Mouse (Mus musculus) neutrophil, adult 5-6 weeks (primary cell): ENCODE data around the gene Dohh. TPM values are rescaled to one million over a fixed set of nuclear protein-coding genes. Genes with fewer than 3 reads are reported as not detected.

Experiments used
- ATAC-seq: fragments of 151-379, 151-347 bp; 2 replicates; pipeline ENCODE4 v1.8.0; 2017; ENCODE audit warnings: mild to moderate bottlenecking, moderate TSS enrichment; ENCODE audit not compliant: insufficient number of reproducible peaks, poor library complexity, low FRiP score, severe bottlenecking; ENCODE audit errors: extremely low read depth
- total RNA-seq: library from RNA; stranded (forward); fragments of 200-1000 nt; gene quantifications from 2 replicates; pipeline ENCODE4 v1.2.3, GENCODE M21; 2017

The Dohh gene
- total RNA-seq, 1 experiment from 2014 or later = 11.2 TPM

DNA sequence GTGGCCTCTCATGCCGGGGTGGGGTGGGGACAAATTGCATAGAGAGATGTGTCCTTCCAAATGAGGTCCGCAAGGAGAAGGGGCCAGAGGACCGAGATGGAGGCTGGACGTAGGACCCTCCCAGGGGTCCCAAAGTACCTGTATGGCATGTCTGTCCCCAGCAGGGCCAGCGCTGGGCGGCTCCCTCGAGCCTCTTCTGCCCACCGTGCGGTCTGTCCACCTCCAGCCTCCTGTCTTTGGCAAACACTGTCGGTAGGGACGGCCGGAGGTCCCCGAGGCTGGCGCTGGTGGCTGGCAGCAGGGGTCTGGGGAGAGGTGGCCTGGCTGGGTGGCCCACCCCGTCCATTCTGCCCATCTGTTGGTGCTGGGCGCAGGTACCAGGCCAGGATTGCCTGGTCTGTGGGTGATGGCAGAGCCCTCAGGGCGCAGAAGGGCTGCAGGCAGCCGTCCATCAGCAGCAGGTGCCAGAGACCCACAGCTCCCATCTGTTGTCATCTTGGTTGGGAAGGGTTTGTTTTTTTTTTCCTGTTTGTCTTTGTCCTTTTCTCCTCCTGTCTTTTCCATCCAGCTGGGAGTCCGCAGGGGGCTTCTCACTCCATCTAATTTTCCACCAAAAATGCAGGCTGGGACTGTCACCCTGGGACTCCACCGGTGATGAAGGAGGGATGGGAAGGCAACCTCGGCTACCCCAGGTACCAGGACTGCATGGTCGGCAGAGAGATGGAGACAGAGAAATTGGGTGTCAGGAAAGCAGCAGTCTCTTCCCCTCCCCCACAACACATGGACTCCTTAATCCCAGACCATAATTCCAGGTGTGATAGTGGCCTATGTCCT is 16.4 kb downstream of the Dohh start:
- ATAC-seq = no peak

DNA sequence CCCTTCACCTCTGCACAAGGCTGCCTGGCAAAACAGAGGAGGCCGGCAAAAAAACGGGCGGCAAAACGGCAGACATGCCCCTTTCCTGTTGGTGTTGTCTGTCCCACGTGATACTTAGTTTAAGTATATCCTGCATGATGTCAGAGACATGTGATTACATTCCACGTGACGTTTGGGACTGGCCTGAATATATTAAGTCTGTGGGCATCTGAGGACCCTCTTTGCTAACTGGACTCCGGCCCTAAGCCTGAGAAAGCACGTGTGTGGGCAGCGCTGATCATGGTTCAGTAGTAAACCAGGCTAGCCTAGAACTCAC is 16.9 kb downstream of the Dohh start:
- no peak for ATAC-seq

DNA sequence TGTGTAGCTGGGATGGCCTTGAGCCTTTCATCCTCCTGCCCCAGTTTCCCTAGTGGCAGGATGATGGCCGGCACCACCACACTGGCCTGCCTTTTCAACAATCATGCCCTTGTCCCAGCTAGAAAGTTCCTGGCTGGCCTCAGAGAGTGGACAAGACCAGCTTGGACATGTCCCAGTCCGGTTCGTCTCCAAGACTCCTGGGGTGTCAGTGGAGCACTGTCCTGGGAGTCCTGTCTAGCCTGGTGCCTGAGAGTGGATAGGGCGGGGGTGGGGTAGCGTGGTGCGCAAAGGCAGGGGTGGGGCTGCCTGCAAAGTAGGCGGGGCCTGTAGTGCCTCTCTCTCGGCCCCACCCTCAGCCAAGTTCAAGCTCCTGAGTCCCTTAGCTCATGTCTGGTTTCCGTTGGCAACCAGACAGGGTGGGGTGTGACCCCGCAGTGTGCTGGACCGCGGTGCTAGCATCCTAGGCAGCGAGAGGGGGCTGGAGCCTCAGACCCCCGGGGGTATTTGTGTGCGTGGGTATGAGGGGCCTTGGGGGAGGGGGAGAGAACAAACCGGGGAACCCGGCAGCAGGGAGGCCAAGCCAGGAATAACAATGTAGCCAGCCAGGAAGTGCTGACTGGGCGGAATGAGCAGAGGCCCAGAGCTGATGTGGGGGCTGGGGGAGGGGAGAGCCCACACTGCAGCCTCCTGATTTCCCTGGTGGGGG is 17.4 kb downstream of the Dohh start:
- ATAC-seq = no peak

DNA sequence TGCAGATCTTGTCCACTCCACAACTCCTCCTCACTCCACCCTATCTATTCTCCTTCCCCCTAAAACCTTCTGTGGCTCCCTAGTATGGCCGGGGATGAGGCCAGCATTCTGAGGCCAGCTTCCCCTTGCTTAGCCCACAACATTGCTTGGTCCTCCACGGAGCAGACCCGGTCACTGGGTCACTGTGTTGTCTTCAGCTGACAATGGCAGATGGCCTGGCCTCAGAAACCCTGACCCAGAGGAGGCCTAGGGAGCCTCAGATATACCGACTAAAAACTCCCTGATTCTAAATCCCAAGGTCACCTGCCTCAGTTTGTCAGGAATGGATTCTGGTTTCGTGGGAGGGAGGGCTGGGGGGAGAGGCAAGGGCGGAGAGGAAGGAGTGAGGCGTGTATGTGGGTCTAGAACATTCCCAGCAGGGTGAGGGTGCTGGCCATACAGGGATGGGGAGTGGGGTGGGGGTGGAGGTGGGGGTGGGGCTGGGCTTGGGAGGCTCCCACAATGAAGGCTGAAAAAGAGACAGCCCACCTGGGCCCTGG is 18.1 kb downstream of the Dohh start:
- no peak for ATAC-seq

DNA sequence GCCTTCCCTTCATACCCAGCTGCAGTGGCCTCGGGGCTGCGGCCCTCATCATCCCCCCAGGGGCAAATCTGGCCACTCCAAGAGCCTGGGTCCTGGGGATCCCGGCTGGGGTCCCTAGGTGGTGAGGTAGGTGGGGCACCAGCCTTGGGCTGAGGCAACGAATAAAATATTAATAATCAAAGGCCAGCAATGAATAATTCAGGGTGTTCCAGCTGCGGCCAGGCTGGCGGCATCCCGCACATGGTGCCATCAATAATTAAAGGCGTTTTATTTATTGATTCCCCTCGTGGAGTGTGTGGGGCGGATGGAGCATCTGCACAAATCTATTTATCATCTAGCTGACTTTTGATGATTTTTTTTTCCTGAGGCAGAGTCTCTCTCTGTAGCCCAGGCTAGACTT is 19.3 kb downstream of the Dohh start:
- ATAC-seq = no peak

DNA sequence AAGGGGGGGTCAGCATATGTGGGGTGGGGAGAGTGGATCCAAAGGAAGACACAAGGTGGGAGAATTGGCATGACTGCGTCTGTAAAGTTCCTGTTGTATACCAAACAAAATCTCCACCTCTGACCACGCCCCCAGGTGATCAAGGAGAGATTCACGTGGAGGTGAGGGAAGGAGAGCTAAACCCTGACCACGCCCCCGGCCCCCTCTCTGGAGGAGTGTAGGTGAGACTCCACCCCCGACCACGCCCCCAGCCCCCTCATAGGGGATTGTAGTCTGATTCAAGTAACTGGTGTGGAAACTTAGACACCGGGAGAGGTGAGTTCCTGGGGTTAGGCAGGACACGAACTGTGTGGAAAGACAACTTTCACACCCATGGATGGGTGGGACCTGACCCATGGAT is 19.9 kb downstream of the Dohh start:
- no peak for ATAC-seq

DNA sequence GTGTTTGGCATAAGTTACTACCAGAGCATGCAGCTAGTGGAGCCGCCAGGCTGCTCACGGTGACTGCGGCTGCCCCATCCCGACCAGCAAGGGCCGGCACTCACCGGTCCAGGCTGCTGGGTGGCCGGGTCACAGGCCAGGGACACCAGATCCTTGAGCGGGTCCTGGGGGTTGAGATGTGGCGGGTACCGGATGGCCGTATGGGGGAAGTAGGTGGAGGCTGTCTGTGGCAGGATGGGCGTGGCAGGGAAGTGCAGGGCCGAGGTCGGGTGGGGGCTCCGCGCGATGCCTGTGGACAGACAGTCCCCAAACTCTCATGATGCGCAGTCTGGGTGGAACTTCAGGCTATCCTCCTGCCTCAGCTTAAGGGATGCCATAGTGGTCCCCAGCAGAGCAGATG is 20.5 kb downstream of the Dohh start:
- no peak for ATAC-seq

DNA sequence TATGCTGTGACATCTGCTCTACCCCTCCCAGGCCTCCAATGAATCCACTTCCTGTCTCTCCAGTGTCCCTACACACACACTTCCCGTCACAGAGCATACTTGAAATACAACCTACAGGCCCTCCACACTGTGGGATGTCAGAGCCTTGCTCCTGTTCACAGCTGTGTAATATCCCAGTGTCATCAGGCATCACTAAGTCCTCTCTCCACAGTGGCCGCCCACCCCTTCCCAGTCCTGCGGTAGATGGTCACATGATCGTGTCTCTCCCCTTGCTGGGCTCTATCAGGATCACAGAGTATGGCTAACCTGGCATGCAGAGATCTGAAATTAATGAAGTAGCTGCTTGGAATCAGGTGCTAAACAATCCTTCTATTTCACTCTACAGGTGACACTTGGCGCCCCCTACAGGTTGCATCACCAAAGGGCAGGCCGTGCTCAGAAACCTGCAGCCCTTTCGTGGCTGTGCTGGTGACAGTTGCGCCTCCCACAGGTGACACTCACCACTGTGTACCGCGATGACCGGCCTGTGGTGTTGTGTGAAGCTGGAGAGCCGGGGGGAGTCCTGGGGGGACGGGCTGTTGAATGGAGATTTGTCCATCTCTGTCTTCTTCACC is 21.5 kb downstream of the Dohh start:
- peak; percentile 25; the same call in 1 of the 2 replicates for ATAC-seq

DNA sequence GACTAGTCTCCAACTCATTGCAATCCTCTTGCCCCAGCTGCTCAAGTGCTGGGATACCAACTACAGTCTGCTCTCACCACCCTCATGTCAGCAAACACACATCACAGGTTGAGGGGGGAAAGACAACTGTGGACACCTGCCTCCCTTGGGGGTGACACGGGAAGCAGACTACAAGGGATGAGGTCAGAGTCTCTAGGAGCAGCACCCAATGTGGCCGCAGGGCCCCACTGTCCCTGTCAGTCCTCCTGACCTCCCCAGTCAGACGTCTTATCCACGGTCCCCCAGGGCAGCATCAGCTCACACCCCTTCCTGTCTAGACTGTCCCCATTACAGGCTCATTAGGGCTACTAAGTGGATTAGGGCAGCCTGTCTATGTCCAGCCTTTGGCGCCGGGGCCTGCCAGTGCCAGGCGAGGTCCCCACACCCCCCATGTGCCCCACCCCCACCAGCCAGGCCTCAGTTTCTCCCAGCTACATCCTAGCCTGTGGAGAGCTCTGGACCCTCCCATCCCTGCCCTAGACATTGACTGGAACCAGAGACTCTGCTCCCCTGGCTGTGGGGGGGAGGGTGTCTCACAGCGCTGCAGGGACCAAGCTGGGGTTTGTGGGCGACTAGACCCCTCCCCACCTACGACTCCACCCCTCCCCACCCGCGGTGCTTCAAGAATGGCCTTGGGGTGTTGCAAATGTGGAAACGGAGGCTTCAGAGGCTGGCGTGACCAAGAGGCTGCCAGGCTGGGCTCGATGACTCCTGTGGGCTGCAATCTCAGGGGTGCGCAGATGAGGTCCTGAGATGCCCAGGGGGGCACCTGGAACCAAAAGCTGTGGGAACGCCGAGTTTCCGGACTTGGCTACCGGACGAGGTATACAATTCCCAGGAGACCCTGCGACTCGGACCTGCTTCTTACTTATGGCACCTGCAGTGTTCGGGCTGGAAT is 22.5 kb downstream of the Dohh start:
- no peak for ATAC-seq

DNA sequence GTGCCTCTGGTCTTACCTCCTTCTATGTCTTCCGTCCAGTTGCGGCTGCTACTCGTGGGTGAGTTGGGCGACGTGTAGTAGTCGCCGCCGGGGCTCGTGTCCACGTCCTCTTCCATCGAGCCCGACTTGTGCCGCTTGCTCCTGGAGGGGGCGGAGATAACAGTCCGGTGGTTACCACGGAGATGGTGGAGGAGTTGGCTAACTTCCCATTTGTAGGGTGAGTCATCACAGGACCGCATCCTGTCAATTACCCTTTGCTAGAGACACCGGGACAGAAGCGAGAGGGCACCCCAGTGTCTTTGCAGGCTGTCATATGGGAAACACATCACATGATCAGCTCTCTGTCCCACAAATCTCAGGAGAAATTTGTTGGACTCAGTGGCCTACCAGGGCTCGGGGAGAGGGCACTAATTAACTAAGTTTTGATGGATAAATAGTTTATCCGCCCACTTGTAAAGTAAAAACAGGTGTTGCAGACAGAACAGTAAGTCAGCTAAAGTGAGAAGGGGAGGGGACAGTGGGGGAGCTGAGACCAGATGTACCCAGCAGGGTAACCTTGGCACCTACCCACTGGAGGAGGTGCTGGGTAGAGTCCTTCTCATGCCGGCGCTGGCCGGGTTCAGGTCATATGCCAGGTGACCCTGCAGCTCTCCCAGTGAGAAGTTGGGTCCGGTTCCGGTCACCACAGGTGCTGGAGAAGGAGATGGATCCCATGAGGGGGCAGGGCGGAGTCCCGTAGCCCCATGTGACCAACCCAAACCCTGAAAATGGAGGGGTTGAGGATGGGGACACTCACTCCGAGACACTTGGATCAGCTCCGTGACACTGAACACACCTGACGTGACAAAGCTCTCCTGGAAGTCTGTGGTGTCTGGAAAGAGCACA is 23.6 kb downstream of the Dohh start:
- peak; percentile 77 for ATAC-seq

DNA sequence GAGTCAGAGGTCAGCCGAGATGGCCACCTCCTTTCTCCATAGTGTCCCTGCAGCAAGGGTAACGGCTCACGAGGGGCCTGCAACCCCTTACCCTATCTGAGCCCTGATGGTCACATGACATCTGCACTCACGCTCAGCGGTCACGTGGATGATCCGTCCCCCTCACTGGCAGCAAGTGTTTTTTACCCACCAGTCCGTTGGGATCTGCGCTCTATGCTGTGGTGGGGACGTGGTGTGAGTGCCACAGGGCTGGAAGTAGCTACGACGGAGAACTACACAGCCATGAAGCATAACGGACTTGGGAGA is 24.1 kb downstream of the Dohh start:
- ATAC-seq = no peak

DNA sequence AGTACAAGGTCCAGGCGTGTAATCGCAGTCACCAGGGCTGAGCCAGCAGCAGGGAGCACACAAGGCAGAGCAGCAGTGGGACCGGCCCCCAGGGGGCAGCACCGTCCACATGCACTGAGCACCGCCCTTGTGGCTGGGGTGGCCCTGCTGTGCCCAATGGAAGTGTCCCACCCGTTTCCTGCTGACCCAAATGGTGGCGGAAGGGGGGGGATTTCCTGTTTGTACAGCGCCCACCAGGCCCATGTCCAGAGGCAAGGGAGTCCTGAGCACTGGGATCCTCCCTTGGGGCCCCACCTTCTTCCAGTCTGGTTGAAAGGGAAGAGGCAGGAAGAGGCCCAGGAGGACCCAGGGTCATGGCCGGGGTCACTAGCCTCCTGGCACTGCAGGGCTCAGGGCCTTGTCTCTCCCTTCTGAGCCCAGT is 24.7 kb downstream of the Dohh start:
- ATAC-seq = peak; percentile 62

DNA sequence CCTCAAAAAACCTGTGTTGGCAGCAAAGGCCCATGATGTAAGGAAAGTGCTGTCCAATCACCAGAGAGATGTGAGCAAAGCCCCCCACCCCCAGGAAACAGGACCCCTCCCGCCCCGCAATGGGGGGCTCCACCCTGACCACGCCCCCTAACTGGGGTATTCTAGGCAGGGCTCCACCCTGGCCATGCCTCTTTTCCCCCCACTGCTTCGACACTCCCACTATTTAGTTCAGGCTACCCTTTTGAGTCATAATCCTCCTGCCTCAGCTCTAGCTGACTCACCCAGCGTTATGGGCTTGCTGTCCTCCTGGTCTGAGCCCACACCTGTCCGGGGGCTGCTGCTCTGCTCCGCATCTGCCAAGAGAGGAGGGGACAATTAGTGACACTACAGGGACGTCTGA is 25.1 kb downstream of the Dohh start:
- ATAC-seq = no peak

DNA sequence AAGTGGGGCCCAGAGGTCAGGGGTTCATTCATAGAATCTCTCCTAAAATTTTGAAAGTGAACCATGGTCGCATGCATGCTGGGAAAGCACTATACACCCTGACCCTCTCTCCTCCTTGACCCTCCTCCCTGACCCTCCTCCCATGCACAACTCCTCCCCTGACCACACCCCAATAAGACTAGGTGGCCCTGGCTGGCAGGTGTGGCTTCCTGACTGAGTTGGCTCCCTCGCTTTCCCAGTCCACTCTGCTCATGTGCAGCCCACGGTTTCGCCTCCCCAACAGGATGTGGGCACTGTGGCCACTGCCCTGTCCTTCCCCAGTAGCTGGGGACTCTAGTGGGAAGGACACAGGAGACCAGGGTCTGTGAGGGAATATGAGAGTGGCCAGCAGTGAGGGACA is 26.1 kb downstream of the Dohh start:
- no peak for ATAC-seq

DNA sequence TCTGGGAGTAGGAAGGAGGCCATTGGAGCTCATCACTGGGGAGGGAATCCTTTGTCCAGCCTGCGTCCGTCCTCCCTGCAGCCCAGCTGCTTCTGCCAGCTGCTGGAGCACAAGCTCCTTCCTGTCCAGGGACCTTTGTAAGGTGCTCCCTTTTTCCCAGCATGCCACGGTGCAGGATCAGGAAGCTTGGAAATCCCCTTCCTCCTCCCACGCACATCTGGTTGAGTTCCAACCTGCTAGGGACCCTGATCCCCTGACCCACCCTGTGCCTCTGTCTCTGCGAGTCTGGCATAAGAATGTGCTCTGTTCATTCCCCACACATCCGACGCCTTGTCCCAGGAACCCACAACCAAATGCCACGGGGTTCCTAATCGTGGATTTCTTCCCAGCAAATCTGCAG is 26.8 kb downstream of the Dohh start:
- ATAC-seq = no peak

DNA sequence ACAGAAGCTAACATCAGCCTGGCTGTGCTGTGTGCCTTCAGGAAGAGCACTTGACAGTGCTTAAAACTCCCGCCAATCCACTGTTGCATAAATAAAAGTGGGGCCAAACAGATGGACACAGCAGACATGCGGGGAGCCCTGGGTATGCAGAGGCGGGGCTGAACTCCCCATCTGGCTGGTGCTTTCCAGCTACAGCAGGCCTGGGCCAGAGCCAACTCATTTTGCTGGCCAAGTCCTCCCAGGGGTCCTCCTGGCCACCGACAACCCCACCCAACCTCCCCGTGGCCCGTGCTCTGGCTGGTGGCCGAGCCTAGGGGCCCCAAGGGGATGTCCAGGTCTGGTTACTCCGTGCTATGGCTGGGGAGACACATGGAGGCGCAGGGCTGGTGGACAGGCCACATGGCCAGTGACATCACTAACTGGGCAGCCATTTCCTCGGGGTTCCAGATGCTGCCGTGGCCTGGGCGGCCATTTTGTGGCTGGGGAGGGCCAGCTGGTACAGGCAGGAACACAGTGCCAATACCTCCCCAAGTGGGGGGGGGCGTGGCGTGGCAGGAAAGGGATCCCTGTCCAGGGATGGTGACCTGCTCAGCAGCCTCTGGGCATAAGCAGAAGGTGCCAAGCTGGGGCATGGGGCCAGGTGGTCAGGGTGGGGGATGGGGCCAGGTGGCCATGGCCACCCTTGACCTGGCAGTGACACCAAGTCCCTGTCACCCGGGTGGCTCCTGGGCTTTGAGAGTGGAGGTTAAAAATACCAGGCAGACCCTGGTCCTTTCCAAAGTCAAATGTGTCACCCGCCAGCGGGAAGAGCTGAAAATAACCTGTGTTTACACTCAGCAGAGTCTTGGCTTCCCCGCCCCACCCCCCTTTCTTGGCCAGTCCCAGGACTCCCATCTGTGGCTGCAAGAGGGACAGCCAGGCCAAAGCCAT is 27.5 kb downstream of the Dohh start:
- no peak for ATAC-seq

DNA sequence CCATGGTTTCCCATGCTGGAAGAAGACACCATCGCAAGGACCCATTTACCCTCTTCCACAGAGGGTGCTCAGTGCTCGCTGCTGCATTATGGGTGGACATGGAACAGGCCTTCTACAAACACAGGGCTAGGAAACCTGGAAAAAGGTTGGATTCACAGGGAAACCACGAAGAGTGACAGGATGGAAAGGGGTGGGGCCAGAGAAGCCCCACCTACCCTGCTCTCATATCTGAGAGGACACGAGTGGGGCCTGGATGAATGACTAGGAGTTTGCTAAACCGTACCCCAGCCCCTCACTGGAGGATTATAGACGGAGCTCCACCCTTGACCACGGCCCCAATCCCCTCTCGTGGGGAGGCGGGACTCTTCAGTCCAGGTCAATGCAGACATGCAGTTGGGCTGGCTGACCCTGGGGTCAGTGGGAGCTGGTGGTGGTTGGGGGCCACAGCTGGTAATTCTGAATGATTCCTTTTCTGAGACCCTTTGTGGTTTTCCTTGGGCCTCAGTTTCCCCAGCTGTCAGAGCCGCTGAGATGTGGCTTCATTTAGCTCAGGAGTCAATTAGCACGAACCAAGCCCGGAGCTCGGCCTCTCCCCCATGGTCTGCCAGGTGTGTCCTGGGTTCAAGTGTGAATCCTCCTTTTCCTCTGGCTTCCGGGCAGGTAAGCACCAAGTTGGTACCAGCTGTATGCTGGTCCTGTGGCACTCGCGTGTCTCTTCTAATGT is 28.5 kb downstream of the Dohh start:
- ATAC-seq = no peak
